Mouse (Mus musculus) myocyte (in vitro differentiated cells): Measurements from ENCODE around the gene Cog4.
A peak's percentile ranks its signal among the peaks of the same experiment; 100 is the strongest.

Source experiments
- CEBPB ChIP-seq: IDR thresholded peaks from 2 replicates; pipeline ENCODE4 v1.6.1; 2011; ENCODE audit warnings: mild to moderate bottlenecking, moderate library complexity; ENCODE audit not compliant: poor library complexity, insufficient read depth, severe bottlenecking
- E2F4 ChIP-seq: IDR thresholded peaks from one replicate; pipeline ENCODE4 v1.6.1; 2011; ENCODE audit warnings: mild to moderate bottlenecking, control low read depth, moderate library complexity; ENCODE audit not compliant: insufficient read depth
- MYOG ChIP-seq, 3 experiments: IDR thresholded peaks; one replicate each; pipeline ENCODE4 v1.6.1; 2011; ENCODE audit warnings: control low read depth in 2 of 3, low read depth in 2 of 3, mild to moderate bottlenecking in 2 of 3; ENCODE audit not compliant: insufficient read length in 2 of 3, control insufficient read depth in 1 of 3, insufficient read depth in 1 of 3
- POLR2A ChIP-seq: IDR thresholded peaks from one replicate; pipeline ENCODE4 v1.6.1; 2011; ENCODE audit warnings: low read depth, mild to moderate bottlenecking, control low read depth, moderate library complexity; ENCODE audit not compliant: insufficient read length
- POLR2AphosphoS2 ChIP-seq: IDR thresholded peaks from one replicate; pipeline ENCODE4 v1.6.1; 2011; ENCODE audit warnings: low read depth, control low read depth; ENCODE audit not compliant: insufficient read length
- SRF ChIP-seq: IDR thresholded peaks from one replicate; pipeline ENCODE4 v1.6.1; 2011; ENCODE audit warnings: low read depth; ENCODE audit not compliant: control insufficient read depth, insufficient read length
- TCF12 ChIP-seq: IDR thresholded peaks from one replicate; pipeline ENCODE4 v1.6.1; 2011; ENCODE audit warnings: mild to moderate bottlenecking, control low read depth; ENCODE audit not compliant: poor library complexity, insufficient read depth, severe bottlenecking

GRCm38 (mm10) chr8:110886634-110887033 lies 40.2 kb downstream of the Cog4 start:
- TF ChIP-seq TCF12 (no peak), E2F4 (no peak), POLR2A (no peak), POLR2AphosphoS2 (no peak), CEBPB (no peak), MYOG (IDR thresholded peaks at IDR 0.05; ENCODE audit: control insufficient read depth in 1 of 3, insufficient read depth in 1 of 3, insufficient read length in 2 of 3, low read depth in 2 of 3) (peak in 2 of 3 experiments; percentile 16 to 42), SRF (peak; percentile 97)
